Mouse (Mus musculus) cerebellum, adult 8-10 months (tissue): ENCODE results near the gene Ptprd.

Experiments
- DNase-seq: peaks from one replicate; pipeline ENCODE4 v3.0.0; 2022

Ptprd gene

DNA sequence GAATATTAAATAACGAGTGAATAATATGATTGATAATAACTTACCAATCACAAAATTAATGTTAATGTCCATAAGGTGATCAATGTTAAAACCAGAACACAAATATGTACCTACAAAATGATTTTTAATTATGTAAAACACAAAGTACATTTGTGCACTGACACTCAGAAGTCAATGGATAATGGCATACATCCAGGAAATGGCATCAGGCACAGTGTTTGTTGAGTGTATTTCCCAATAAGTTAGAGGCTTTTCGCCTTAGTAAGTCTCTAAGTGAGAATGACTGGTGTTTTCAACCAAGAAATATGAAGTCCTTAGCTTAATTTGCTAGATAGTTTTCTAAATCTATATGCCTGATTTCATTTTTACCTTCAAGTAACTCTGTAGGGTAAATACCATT lies 1843.5 kb downstream of the Ptprd start:
- no peak for DNase-seq

DNA sequence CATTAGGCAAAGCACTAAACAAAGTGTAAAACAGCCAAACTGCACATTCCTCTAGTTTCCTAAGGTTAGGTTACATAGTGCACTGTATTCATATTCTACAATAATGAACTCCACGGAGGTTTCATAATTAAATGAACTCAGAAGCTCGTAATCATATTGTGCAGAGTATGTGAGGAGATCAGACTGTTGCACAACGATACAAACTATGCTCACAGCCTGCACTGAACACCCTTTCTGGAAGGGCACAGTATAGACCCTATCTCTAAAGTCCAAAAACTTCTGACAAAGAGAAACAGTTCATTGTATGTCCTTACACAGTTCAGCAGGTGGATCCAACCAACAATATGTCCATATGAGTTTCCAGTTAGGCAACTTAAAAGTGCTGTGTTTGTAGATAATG lies 1844.5 kb downstream of the Ptprd start:
- no peak for DNase-seq

DNA sequence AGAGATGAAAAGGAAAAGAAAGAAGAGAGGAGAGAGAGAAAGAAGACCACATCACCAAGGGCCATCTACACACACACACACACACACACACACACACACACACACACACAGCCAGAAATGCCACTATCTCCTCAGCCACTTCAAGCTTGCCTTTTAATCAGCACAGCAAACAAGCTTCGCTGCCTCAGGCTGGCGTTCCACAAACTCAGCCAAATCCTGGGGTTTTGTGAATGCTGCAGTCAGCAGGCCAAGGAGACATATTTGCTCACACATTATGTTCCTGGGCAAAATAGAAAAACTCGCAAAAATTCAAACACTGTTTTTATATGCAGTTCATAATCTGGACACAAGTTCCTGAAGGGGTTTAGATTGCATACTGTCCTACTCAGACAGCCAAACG lies 1845.9 kb downstream of the Ptprd start:
- DNase-seq: peak; percentile 68

DNA sequence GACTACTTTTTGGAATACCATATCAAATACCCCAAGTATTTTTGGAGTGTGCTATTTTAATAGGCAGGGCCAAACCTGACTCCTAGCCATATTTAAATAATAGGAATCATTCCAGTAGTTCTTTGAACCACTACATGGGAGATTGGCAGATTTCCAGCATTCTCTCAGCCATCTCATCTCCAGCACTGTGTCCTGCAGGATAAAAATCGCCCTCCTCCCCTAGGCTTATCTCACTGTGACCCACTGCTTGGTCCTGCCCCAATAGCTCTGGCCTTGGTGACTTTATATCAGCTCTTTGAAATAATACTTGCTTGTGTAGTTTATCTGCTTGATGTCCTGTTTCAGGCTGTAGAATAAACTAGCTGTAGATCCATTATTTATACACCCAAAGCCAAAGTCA lies 1850.2 kb downstream of the Ptprd start:
- DNase-seq: no peak

DNA sequence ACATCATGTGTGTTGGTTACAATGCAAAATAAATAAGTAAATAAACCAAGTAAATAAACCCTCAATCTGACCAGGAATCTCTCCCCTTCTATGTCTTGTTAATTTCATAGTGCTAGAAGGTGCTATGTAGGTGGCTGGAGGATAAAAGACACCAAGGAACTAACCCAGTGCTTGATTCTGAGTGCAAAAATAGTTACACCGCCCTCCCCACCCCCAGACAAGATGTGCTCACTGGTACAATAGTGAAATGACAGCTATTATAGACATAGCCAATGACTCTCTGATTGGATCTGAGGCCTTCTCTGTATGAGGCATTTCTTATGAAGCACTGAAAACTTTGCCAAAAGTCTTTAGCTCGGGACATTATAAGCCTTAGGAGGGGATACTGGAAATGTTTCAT lies 1857.6 kb downstream of the Ptprd start:
- no peak for DNase-seq

DNA sequence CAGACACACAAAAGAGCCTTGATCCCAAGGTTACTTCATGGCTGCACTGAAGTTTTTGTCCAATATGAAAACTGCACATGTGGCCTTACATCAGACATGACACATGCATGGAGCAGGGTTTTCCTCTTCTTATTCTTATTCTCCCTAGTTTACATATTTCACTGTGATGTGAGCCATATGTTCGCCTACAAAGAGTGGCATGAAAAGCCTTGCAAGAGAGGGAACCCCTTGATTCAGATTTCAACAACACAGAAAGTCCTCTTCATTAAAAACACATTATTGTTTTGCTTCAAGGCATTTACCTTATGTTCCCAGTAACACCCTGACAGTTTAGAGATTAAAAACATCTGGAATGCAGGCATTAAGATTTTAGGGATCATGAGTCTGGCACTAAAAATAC lies 1859.3 kb downstream of the Ptprd start:
- DNase-seq: no peak

DNA sequence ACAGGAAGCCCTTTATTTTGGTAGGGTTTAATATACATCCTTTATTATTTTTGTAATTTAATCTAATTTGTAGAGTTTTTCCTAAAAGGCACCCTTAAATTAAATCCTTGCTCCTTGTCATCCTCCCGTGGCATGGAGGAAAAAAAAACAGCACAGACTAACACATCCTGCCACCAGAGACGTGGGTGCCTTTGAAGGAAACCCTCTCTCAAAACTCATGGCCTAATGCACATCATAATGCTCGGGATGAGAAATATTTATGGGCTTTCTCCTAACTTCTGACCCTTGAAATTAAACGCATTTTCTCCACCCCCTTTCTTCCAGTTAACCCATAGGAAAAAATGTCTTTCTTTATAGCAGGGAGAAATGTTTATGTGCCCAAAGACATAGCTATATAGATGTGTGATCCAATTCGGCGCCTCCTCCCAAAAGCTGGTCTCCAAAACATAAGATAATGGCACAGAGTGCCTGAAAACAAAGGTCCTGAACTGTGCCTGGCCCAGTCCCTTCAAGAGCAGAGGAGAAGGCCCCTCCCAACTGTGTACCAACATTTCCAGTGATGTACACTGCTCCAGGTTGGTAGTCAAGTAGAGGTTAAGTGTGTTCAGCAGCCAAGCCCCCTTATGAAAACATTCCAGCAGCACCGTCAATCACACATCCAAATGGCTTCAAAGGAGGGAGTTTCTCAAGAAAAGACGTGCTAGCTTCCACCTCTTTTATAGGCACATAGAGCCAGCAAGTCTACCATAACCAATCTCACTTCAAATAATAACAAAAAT lies 1860.4 kb downstream of the Ptprd start:
- no peak for DNase-seq

DNA sequence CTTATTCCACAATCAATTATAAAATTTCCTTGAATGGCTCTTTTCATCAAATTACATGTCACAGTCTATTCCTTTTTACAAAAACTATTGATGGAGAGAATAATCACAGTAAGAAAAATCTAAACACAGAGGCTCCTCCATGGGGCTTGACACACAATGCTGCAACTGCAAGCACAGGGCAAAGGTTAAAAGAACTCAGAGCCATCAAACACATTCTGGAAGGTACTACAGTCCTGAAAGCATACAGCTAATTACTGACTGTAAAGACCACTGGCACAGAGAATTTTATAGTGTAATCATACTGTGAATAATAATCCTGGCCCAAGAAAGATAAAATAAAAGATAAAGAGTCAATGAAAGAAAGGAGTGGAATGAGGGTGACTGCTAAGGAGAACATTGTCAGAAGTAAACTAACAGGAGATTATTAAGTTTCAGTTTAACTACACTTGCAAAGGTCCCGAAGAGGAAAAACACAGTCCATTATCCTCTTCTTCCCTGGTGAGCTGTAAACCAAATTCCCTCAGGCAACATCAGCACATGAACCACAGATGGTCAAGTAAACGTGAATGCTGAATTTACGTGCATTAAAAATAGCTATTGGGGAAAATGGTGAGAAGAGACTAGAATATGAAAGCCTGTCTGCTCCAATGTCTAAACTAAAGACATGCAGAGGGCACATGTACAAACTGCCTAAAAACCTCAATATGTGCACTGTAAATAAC lies 1861.4 kb downstream of the Ptprd start:
- no peak for DNase-seq

DNA sequence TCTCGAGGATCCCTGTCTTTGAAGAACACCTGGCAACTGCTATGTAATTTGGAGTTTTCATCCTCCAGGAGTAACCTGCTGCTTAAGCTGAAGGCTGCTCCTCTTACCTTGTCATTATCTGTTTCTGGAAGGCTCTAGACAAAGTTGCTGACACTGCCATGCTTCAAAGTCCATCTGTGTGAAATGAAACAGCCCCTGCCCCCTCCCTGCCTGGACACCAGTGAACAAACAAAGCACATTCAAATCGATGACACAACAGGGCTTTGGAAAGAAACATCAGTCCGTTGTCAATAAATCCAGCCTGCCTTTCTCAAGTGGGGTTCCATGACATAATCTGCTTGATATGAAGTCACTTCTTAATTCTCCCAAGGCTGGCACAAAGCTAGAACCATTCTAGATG lies 1867.7 kb downstream of the Ptprd start:
- DNase-seq: no peak

DNA sequence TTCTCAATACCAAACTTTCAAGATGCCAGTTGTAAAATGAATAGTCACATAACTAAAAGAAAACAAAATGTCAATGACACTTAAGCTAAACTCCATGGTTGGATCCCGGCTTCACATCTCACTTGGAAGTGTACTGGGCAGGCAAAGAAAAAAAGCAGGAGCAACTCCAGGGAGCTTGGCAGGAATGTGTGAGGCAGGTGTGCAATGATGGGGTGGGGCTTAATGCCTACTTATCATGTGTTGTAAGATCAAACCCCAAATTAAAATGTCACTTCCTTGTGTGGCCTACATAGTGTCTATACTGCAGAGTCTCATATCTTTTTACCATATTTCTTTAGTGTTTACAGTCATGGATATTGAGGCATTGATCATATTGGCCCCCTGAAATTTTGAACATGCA lies 1873.8 kb downstream of the Ptprd start:
- DNase-seq: no peak

DNA sequence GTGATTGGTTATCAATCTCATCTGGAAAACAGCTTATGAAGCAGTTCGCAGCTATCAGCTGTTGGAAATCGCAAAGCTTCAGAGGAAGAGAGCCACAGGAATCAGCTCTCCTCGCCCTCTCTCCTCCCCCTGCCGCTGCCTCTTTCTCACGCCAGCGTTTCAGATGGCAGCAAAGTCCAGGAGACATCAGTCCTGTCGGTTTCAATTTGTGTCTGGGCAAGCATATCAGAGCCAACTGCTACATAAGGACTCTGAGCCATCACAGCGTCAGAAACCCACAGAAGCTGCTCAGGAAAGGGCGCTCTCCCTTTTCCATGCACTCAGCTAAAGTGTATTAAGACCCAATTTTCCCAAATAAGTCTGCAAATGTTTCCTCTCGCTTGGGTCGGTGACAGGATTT lies 1884.4 kb downstream of the Ptprd start:
- DNase-seq: peak; percentile 72

DNA sequence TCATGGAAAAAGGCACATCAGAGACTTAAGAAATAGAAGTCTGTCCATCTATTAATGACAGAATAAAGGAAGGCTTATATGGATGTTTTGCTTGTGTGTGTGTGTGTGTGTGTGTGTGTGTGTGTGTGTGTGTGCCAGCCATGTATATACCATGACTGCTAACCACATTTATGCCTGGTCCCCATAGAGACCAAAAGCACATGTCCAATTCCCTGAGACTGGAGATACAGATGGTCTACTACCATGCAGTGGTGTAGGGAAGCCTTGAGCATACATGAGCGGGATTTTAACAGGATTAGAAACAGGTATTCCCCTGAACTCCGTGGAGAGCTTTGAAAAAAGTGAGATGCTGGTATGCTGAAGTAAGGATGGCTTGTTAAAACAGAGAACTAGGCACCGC lies 1886.1 kb downstream of the Ptprd start:
- no peak for DNase-seq

DNA sequence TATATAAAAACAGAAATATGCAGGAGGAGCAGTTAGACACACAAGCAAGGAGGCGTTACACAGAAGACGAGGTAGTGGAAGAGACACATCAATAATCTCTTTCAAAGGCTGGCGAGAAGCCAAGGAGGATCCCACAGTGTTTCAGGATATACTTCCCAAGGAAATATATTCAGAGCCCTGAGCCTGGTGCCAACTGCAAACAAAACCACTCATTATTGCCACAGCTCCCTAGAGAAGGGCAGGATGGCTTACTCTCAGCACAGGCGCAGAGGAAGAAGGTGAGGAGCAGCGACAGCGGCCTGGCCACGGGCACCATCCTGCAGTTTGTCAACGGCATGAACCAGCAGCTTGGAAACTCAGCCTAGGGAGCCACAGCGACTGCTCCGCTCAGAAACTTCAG lies 1886.8 kb downstream of the Ptprd start:
- peak; percentile 39 for DNase-seq

DNA sequence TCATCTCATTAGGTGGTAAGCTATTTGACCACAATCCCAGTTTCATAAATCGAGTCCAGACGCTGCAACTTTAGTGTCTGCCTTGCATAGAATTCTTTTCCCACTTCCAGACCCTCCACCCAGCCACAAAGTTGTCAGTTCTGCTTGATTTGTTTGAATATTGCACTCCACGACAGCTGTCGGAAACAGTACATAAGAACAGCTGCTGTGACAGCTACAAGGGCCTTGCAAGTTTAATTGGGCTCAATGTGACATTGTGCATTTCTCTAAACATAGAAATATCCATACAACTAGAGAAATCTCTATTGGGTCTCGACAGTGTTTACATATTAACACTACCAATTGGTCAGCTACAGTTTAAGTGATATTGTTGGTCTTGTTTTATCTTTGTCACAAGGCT lies 1887.3 kb downstream of the Ptprd start:
- no peak for DNase-seq

DNA sequence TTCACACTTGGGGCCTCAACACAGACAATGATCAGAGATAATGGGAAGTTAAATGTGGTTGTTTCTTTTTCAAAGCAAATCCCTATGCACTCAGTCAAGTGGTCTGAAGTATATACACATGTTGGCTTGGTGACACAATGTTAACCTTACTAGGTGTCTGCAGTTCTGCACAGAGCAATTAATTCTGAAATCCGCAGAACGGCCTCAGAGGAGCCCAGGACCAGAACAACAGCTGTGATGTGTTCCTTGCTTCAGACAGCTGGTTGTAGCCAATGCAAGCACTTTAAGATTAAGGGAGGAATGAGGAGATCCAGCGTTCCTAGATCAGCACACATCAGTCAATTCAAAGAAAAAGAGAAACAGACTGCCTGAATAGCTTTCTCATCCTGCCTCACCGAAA lies 1891.9 kb downstream of the Ptprd start:
- DNase-seq: no peak

DNA sequence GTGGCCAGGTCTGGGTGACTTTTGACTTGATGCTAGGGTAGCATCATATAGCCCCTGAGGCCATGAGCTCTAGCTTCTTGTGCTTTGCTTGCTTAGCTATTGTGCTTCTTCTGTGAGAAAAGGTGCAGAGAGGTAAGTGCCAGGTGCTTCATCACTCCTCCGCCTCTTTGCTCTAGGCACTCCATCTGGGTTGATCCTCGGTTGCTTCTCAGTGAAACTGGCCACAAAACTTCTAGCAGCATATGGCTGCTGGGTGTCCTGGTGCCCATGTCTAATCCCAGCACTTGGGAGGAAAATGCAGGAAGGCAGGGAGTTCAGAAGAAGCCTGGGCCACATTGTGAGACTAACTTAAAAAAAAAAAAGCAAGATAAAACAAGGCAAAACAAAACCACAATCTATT lies 1895.8 kb downstream of the Ptprd start:
- no peak for DNase-seq

DNA sequence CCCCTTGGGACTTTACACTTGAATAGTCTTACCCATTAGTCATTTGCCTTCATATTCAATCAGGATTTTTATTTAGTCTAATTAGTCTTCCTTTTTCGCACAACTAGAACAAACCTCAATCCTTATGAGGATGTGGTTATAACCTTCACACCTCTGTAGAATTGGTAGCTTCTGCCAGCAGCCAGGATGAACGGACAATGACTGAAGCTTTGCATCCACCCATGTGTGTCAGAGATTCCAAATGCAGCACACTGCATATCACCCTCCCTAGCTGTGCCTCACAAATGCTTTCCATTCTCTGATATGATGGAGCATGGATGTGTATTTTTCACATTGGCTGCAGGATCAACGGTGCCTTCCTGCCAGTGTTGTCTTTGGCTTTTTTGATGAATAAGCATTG lies 1898.0 kb downstream of the Ptprd start:
- no peak for DNase-seq

DNA sequence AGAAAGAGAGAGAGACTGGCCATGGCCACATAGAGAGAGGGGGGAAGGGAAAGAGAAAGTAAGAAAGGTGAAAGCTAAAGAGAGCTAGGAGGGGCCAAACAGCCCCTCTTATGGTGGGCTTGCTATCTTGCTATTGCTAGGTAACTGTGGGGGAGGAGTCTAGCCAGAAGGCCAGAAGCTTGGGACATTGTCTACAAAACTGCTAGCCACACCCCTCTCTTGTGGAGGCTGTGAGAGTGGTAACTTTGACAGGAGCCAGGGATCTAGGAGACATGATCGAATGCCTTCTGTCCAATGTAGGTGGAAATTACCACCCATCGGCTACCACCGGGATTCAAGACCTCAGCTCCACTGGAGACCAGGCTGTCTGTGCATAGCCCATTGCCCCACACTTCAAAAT lies 1899.2 kb downstream of the Ptprd start:
- DNase-seq: no peak

DNA sequence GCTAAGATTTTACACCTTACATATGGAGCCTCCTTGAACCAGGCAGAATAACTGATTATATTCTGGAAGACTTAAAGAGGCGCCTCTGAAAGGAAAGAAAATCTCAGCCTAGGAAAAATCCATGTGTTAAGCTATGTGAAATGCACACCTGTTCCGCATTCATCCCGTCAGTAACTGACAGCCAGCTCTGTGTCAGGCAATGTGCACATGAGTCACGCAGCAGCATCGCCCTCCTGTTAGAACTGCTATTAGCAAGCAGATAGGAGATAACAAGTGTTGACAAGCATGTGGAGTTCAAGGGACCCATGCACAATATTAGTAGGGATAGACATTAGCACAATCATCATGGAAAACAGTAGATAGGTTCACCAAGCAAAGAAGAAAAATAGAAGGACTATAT lies 1905.8 kb downstream of the Ptprd start:
- no peak for DNase-seq

DNA sequence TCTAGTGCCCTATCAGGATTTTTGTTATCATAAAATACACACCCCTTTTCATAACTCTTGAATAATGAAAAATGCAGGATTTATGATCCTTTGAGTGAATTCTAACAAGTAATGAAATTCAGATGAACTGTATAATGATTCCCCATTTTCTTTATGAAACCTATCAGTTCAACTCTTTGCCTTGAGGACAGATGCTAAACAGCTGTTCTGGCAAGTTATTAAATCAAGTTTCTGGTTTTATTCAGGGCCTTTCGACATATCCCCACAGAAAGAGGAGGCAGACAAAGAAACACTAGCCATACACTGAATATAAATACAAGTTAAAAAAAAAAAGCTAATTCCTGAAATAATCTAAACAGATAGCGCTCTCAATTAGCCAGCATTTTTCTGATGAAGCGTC lies 1914.4 kb downstream of the Ptprd start:
- no peak for DNase-seq

DNA sequence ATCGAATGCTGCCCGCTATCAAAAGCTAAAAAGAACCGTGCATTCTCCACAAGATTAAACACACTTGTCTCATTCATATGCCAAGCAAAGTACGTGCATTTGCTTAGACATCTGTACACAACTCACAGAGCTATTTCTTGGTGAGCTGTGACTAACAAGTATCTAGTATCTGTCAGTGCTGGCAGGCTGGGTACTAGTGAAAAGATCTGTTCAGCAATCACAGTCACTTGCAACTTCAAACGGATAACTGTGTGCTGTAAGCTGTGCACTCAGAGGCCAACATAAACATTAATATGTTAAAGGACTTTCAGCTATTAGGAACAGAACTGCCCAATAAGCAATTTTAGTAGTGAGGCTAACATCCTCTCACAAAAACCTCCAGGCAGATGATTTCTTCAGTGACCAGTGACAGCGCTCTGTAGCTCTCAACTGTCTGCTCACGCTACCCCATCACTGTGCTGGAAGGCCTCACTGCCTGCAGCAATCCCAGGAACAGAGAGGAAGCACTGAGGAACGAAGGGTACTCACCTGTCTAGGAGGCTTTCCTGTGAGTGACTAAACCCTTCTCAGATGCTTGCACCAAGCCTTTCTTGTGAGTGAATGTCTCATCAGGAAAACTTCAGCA lies 1918.9 kb downstream of the Ptprd start:
- no peak for DNase-seq

DNA sequence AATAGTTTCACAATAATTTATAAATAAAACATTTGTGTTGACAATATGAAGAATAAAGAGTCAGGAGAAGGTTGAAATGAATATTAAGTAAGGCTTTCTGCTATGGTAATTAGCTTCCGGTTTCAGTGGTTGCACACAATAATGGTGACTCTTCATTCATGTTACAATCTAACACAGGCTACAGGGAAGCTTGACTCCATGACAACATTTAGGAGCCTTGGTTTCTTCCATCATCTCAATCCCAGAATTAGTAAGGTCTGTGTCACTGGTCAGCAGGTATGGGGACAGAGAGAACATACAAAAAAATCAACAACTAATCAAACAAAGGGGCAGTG lies 1921.3 kb downstream of the Ptprd start:
- no peak for DNase-seq

DNA sequence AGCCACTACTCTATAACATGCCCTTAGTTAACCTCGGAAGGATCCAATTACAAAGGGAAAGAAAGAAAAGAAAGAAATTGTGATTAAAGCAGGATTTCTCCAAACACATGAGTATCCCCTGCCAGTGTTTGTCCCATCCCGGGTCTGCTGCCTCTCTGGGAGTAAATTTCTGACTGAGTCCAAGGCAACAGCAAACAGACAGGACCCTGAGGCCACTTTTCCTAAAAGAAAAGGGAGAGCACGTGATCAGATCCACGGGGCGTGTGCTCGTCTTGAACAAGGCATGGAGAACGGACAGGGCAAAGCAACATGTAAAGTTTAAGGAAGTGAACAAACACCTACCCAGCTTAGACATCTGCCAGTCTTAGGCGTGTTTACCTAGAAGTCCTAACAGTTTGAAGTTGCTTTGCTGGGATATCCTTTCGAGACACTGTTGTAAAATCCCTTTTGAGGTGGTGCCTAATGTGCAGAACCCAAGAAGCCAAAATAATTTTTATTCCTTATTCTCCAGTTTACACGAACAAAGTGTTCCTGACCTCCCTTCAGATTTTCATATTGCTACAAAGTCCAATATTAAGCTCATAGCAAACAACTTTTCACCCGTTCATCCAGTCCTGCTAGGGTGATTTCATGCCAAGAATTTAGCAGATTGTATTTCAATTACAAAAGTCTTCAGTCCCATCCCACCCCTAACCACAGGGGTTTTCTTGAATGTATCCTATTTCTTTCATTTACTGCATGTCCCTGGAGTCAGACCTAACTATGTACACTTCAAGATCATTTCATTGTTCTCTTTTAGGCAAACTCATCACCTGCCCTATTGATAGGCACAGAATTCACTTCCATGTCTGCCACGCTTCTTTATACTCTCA lies 1921.9 kb downstream of the Ptprd start:
- no peak for DNase-seq
